ENCODE assay signal across 8 mouse cellular contexts in the genomic region with DNA sequence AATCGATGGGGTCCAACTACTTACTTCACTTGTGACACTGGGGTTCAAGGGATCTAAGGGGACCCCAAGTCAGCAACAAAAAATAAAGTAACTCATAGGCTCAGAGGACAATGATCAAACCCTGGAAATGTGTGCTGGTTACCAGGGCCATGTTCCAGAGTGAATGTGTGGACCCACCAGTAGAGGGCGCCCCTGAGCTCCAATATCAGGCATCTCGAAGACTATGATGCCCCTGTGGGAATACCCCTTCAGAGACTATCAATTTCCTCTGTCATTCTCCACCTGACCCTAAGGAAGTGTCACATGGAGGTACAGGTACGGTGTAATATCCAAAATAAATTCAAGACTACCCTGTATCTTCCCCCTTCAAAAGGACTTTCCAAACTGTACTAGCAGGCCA.
A peak's percentile ranks its signal among the peaks of the same experiment; 100 is the strongest.
DNase-seq lines count a peak whose midpoint lies in the region; ATAC-seq and TF ChIP-seq lines count a peak whose summit lies in the region.

No protein-coding gene starts in this region.

- H3K4me2 ChIP-seq in forebrain, embryonic 14.5 days (ENCODE audit: low read length) = no peak overlapping the region
- no peak overlapping the region for H3K4me2 ChIP-seq in forebrain, embryonic 16.5 days (ENCODE audit: low read length)
- H3K4me2 ChIP-seq in liver, embryonic 12.5 days = no peak overlapping the region
- H3K4me2 ChIP-seq in stomach, postnatal 0 days (replicated peaks; ENCODE audit: low read depth) = no peak overlapping the region

- no peak overlapping the region for H3K27ac ChIP-seq in forebrain, embryonic 14.5 days (ENCODE audit: low read depth, low read length)
- H3K27ac ChIP-seq in forebrain, embryonic 16.5 days (ENCODE audit: low read length) = no peak overlapping the region
- H3K27ac ChIP-seq in liver, embryonic 12.5 days = no peak overlapping the region
- no peak overlapping the region for H3K27ac ChIP-seq in liver, adult 2 months (replicated peaks; ENCODE audit: insufficient read depth, low read depth, low read length)
- no peak overlapping the region for H3K27ac ChIP-seq in stomach, postnatal 0 days (replicated peaks)

- H3K27me3 ChIP-seq in forebrain, embryonic 14.5 days (replicated peaks; ENCODE audit: control insufficient read depth, insufficient read depth, low read length) = no peaks in the 10 kb centered on the region
- H3K27me3 ChIP-seq in forebrain, embryonic 16.5 days (replicated peaks; ENCODE audit: control insufficient read depth, insufficient read depth, low read length) = no peaks in the 10 kb centered on the region
- H3K27me3 ChIP-seq in liver, embryonic 12.5 days (replicated peaks) = 0 out of 2 replicates have a peak, but pooled peaks cover 4% of the 10 kb centered on the region
- H3K27me3 ChIP-seq in G1E (ENCODE audit: insufficient read depth, low read length) = no peaks in the 10 kb centered on the region
- no peaks in the 10 kb centered on the region for H3K27me3 ChIP-seq in liver, adult 2 months (ENCODE audit: control insufficient read depth, insufficient read depth, low read length)
- H3K27me3 ChIP-seq in stomach, postnatal 0 days (ENCODE audit: control insufficient read depth, insufficient read depth, low read length) = no peaks in the 10 kb centered on the region

- WGBS in forebrain, embryonic 14.5 days = 49% methylated on average over 4 of the region's 4 CpGs
- WGBS in forebrain, embryonic 16.5 days = 52% methylated on average over 4 of the region's 4 CpGs
- 35% methylated on average over 4 of the region's 4 CpGs for WGBS in liver, embryonic 12.5 days (ENCODE audit: insufficient replicate concordance)
- WGBS in liver, adult 2 months = 41% methylated on average over 4 of the region's 4 CpGs
- 47% methylated on average over 4 of the region's 4 CpGs for WGBS in stomach, postnatal 0 days

- H3K79me2 ChIP-seq in liver, adult 2 months (ENCODE audit: control insufficient read depth, insufficient read depth, low read length) = peaks cover 29% of the 10 kb centered on the region; the same call in 1 of the 2 replicates

- no peaks in the 10 kb centered on the region for H3K9me3 ChIP-seq in forebrain, embryonic 14.5 days (replicated peaks; ENCODE audit: control insufficient read depth, low read length)
- H3K9me3 ChIP-seq in forebrain, embryonic 16.5 days (ENCODE audit: control insufficient read depth, low read length) = no peaks in the 10 kb centered on the region
- no peaks in the 10 kb centered on the region for H3K9me3 ChIP-seq in liver, embryonic 12.5 days (replicated peaks)
- no peaks in the 10 kb centered on the region for H3K9me3 ChIP-seq in G1E (replicated peaks)
- H3K9me3 ChIP-seq in stomach, postnatal 0 days (ENCODE audit: control insufficient read depth, low read length) = no peaks in the 10 kb centered on the region

- ATAC-seq in forebrain, embryonic 14.5 days = no peak
- ATAC-seq in forebrain, embryonic 16.5 days = no peak
- ATAC-seq in liver, embryonic 12.5 days = no peak
- ATAC-seq in G1E (ENCODE audit: extremely low read depth, insufficient number of reproducible peaks, low FRiP score, poor library complexity, severe bottlenecking) = no peak
- ATAC-seq in stomach, postnatal 0 days (ENCODE audit: low FRiP score, low TSS enrichment) = no peak

- DNase-seq in forebrain, embryonic 14.5 days (ENCODE audit: low spot score) = peak; percentile 39
- DNase-seq in liver = peak; percentile 64
- no peak for DNase-seq in G1E (ENCODE audit: low spot score)
- peak; percentile 57 to 73 for DNase-seq in cerebellum, postnatal 25 days
- DNase-seq in liver, adult 2 months (ENCODE audit: extremely low read depth, low read depth, low spot score) = no peak
- DNase-seq in stomach, postnatal 0 days (ENCODE audit: low spot score) = peak; percentile 66

- peak; percentile 43 for TF ChIP-seq CTCF in G1E (IDR thresholded peaks at IDR 0.05; ENCODE audit: low read depth, low read length)
- peak; percentile 80 for TF ChIP-seq CTCF in liver, adult 2 months (IDR thresholded peaks at IDR 0.05; ENCODE audit: low read depth, low read length)
- TF ChIP-seq CTCF in stomach, postnatal 0 days (IDR thresholded peaks at IDR 0.05; ENCODE audit: low read depth) = peak; percentile 77

- no peaks in the 10 kb centered on the region for H3K4me1 ChIP-seq in forebrain, embryonic 14.5 days (ENCODE audit: control insufficient read depth, insufficient read depth, low read length)
- H3K4me1 ChIP-seq in forebrain, embryonic 16.5 days (replicated peaks; ENCODE audit: control insufficient read depth, insufficient read depth, low read length) = no peaks in the 10 kb centered on the region
- peaks cover 5% of the 10 kb centered on the region; the same call in 1 of the 2 replicates for H3K4me1 ChIP-seq in liver, embryonic 12.5 days
- H3K4me1 ChIP-seq in G1E (ENCODE audit: insufficient read depth, low read depth, low read length) = no peaks in the 10 kb centered on the region
- no peaks in the 10 kb centered on the region for H3K4me1 ChIP-seq in liver, adult 2 months (ENCODE audit: control insufficient read depth, insufficient read depth, low read length)
- H3K4me1 ChIP-seq in stomach, postnatal 0 days (replicated peaks; ENCODE audit: control insufficient read depth, insufficient read depth) = peaks cover 8% of the 10 kb centered on the region

- no peak for TF ChIP-seq POLR2A in liver, adult 2 months (IDR thresholded peaks at IDR 0.05; ENCODE audit: extremely low read depth, insufficient read depth, low read length)

- no peaks in the 10 kb centered on the region for H3K36me3 ChIP-seq in forebrain, embryonic 14.5 days (ENCODE audit: control insufficient read depth, insufficient read depth, low read length)
- H3K36me3 ChIP-seq in forebrain, embryonic 16.5 days (ENCODE audit: control insufficient read depth, insufficient read depth) = no peaks in the 10 kb centered on the region
- H3K36me3 ChIP-seq in liver, embryonic 12.5 days = no peaks in the 10 kb centered on the region
- no peaks in the 10 kb centered on the region for H3K36me3 ChIP-seq in G1E (replicated peaks)
- peaks cover 7% of the 10 kb centered on the region; the same call in 1 of the 2 replicates for H3K36me3 ChIP-seq in liver, adult 2 months (ENCODE audit: control insufficient read depth, insufficient read depth, low read length)
- no peaks in the 10 kb centered on the region for H3K36me3 ChIP-seq in stomach, postnatal 0 days (ENCODE audit: control insufficient read depth, insufficient read depth, low read length)

- H3K4me3 ChIP-seq in forebrain, embryonic 14.5 days (ENCODE audit: low read depth, low read length) = no peak overlapping the region
- H3K4me3 ChIP-seq in forebrain, embryonic 16.5 days (replicated peaks; ENCODE audit: low read length) = no peak overlapping the region
- no peak overlapping the region for H3K4me3 ChIP-seq in liver, embryonic 12.5 days
- no peak overlapping the region for H3K4me3 ChIP-seq in G1E (ENCODE audit: low read depth, low read length)
- no peak overlapping the region for H3K4me3 ChIP-seq in liver, adult 2 months (ENCODE audit: insufficient read depth, low read depth, low read length)
- H3K4me3 ChIP-seq in stomach, postnatal 0 days (ENCODE audit: low read depth, low read length) = no peak overlapping the region

- TF ChIP-seq EP300 in stomach, postnatal 0 days (optimal IDR thresholded peaks at IDR 0.05) = no peak

- no peak overlapping the region for H3K9ac ChIP-seq in forebrain, embryonic 14.5 days (ENCODE audit: low read length)
- H3K9ac ChIP-seq in forebrain, embryonic 16.5 days (replicated peaks; ENCODE audit: low read depth, low read length) = no peak overlapping the region
- no peak overlapping the region for H3K9ac ChIP-seq in liver, embryonic 12.5 days
- no peak overlapping the region for H3K9ac ChIP-seq in liver, adult 2 months (ENCODE audit: low read depth, low read length)
- no peak overlapping the region for H3K9ac ChIP-seq in stomach, postnatal 0 days (ENCODE audit: low read length)

Comparison
In these comparisons a context has a peak if more than half of its experiments do, and no peak if none do; other contexts are left out.
1. DNase-seq: peak in forebrain, embryonic 14.5 days (single experiment), liver (single experiment), cerebellum, postnatal 25 days (2 of 2) and stomach, postnatal 0 days (single experiment); none in G1E (single experiment) and liver, adult 2 months (single experiment).
2. Peak in every context shown above with its lines, with median percentiles within 50 percentile points of each other: CTCF ChIP-seq.